Mouse (Mus musculus) adrenal gland, adult 2 months (tissue): ENCODE results near the gene Emilin1. TPM values are rescaled to one million over a fixed set of nuclear protein-coding genes. Genes with fewer than 3 reads are reported as not detected.
"Not testable (repeated sequence)": the region's sequence is repeated elsewhere in the genome, so short reads cannot be mapped to it uniquely, and the experiment has no call there.

ENCODE experiments used
- DNase-seq: peaks from one replicate; pipeline ENCODE4 v3.0.0; 2021
- long read RNA-seq: library from polyadenylated mRNA; stranded (forward); transcript quantifications from one replicate; pipeline ENCODE4 v2.0.0, GENCODE M21; 2021
- polyA plus RNA-seq: library from polyadenylated mRNA; depleted of rRNA; stranded (reverse); fragments of >200 nt; gene quantifications from 2 replicates; pipeline ENCODE4 v1.2.3, GENCODE M21; 2012; rRNA removed
- total RNA-seq, 2 experiments: library from RNA; stranded (reverse); gene quantifications; 2 replicates each; pipeline ENCODE4 v1.2.3; 2021

The Emilin1 gene
- total RNA-seq (10 to 100 TPM; 40.3 to 62.0 TPM), polyA plus RNA-seq (64.1 and 75.1 TPM in 2 replicates)
- long read RNA-seq, transcript Emilin1-201 (8 exons, 3,852 nt): major isoform, 49 of 62 reads
- long read RNA-seq, partial matches to known transcripts: 2 of 62 reads
- long read RNA-seq, other reads (novel, unspliced or antisense): 11 of 62 reads

- peak; percentile 65 for DNase-seq
Observed at GRCm38 (mm10) chr5:30913060-30913841, at the start of gene Emilin1. Emilin1 (plus strand) TSS chr5:30913402.

GRCm38 (mm10) chr5:30863852-30864251 lies 49.4 kb upstream of the Emilin1 start:
- no peak for DNase-seq

- no peak for DNase-seq
Observed at GRCm38 (mm10) chr5:30864322-30864721, 48.9 kb upstream of the Emilin1 start.

- DNase-seq: no peak
Observed at GRCm38 (mm10) chr5:30866871-30867270, 46.3 kb upstream of the Emilin1 start.

- no peak for DNase-seq
Observed at GRCm38 (mm10) chr5:30867712-30868111, 45.5 kb upstream of the Emilin1 start, which contains the start of gene Tmem214. Tmem214 (plus strand) TSS chr5:30868012.

GRCm38 (mm10) chr5:30868981-30869380 lies 44.2 kb upstream of the Emilin1 start:
- DNase-seq: no peak

GRCm38 (mm10) chr5:30869405-30870130 lies 43.6 kb upstream of the Emilin1 start:
- peak; percentile 96 for DNase-seq

- no peak for DNase-seq
Observed at GRCm38 (mm10) chr5:30870131-30870406, 43.1 kb upstream of the Emilin1 start.

- DNase-seq: no peak
Observed at GRCm38 (mm10) chr5:30872574-30872973, 40.6 kb upstream of the Emilin1 start.

- no peak for DNase-seq
Observed at GRCm38 (mm10) chr5:30874365-30874764, 38.8 kb upstream of the Emilin1 start.

GRCm38 (mm10) chr5:30878616-30879015 lies 34.6 kb upstream of the Emilin1 start:
- DNase-seq: no peak

- DNase-seq: no peak
Observed at GRCm38 (mm10) chr5:30879347-30879943, 33.8 kb upstream of the Emilin1 start.

GRCm38 (mm10) chr5:30881839-30882238 lies 31.4 kb upstream of the Emilin1 start:
- DNase-seq: not testable (repeated sequence)

- no peak for DNase-seq
Observed at GRCm38 (mm10) chr5:30886209-30886608, 27.0 kb upstream of the Emilin1 start.

GRCm38 (mm10) chr5:30886731-30887130 lies 26.5 kb upstream of the Emilin1 start:
- no peak for DNase-seq

- DNase-seq: peak; percentile 81
Observed at GRCm38 (mm10) chr5:30887331-30887761, 25.9 kb upstream of the Emilin1 start.

GRCm38 (mm10) chr5:30887858-30888336 lies 25.3 kb upstream of the Emilin1 start:
- DNase-seq: peak; percentile 93

- peak; percentile 93 for DNase-seq
Observed at GRCm38 (mm10) chr5:30888337-30889087, 24.7 kb upstream of the Emilin1 start, which contains the start of gene Agbl5. Agbl5 (plus strand) TSS chr5:30888694.

GRCm38 (mm10) chr5:30889088-30889754 lies 24.0 kb upstream of the Emilin1 start:
- DNase-seq: no peak

- no peak for DNase-seq
Observed at GRCm38 (mm10) chr5:30890375-30890774, 22.8 kb upstream of the Emilin1 start.

GRCm38 (mm10) chr5:30901860-30902259 lies 11.3 kb upstream of the Emilin1 start:
- no peak for DNase-seq
